Mouse (Mus musculus): ENCODE data around the gene Lamc1. TPM values are rescaled to one million over a fixed set of nuclear protein-coding genes. Genes with fewer than 3 reads are reported as not detected.

Gene Lamc1
- polyA plus RNA-seq, 1 experiment from 2014 or later = 36.0 TPM

- WGBS = 74% methylated on average over 5 of the region's 5 CpGs
- DNase-seq (ENCODE audit: low spot score) = no peak
These were observed 34.5 kb upstream of the Lamc1 start for GRCm38 (mm10) chr1:153367048-153367447.

DNA sequence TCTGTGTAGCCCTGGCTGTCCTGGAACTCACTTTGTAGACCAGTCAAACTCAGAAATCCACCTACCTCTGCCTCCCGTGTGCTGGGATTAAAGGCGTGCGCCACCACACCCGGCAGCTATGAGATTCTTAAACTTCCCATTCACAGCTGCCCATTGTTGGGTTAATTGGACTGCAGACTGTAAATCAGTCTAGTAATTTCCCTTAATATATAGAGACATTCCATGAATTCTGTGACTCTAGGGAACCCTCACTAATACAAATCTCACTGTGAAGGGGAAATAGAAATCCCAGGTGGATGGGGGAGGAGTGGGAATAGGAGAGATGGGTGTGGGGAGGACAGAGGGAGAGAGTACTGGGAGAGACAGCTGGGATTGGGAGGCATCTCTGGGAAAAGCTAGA is 29.3 kb upstream of the Lamc1 start:
- H3K9me3 ChIP-seq (replicated peaks; ENCODE audit: control insufficient read depth, low read length) = no peaks in the 10 kb centered on the region
- no peak for DNase-seq (ENCODE audit: low spot score)
- H3K27ac ChIP-seq (replicated peaks; ENCODE audit: low read depth, low read length) = no peak overlapping the region
- no peaks in the 10 kb centered on the region for H3K27me3 ChIP-seq (ENCODE audit: control insufficient read depth, insufficient read depth, low read length)
- no peak for ATAC-seq (replicated peaks; ENCODE audit: insufficient number of reproducible peaks, low FRiP score, low TSS enrichment, low read depth)
- H3K4me3 ChIP-seq (ENCODE audit: low read depth, low read length) = no peak overlapping the region
- H3K9ac ChIP-seq (replicated peaks; ENCODE audit: low read length) = no peak overlapping the region
- H3K4me2 ChIP-seq (ENCODE audit: low read depth, low read length) = no peak overlapping the region
- no peaks in the 10 kb centered on the region for H3K36me3 ChIP-seq (replicated peaks; ENCODE audit: control insufficient read depth, insufficient read depth, low read depth, low read length)
- WGBS = 88% methylated on average over 4 of the region's 4 CpGs
- H3K4me1 ChIP-seq (ENCODE audit: control insufficient read depth, insufficient read depth, low read length) = no peaks in the 10 kb centered on the region

More at GRCm38 (mm10) chr1:153367048-153367447, 34.5 kb upstream of the Lamc1 start:
- H3K9ac ChIP-seq (replicated peaks; ENCODE audit: low read length) = no peak overlapping the region
- no peaks in the 10 kb centered on the region for H3K9me3 ChIP-seq (replicated peaks; ENCODE audit: control insufficient read depth, low read length)
- H3K27ac ChIP-seq (replicated peaks; ENCODE audit: low read depth, low read length) = no peak overlapping the region
- no peak overlapping the region for H3K4me3 ChIP-seq (ENCODE audit: low read depth, low read length)
- no peak overlapping the region for H3K4me2 ChIP-seq (ENCODE audit: low read depth, low read length)
- ATAC-seq (replicated peaks; ENCODE audit: insufficient number of reproducible peaks, low FRiP score, low TSS enrichment, low read depth) = no peak
- H3K4me1 ChIP-seq (ENCODE audit: control insufficient read depth, insufficient read depth, low read length) = no peaks in the 10 kb centered on the region
- no peaks in the 10 kb centered on the region for H3K27me3 ChIP-seq (ENCODE audit: control insufficient read depth, insufficient read depth, low read length)
- H3K36me3 ChIP-seq (replicated peaks; ENCODE audit: control insufficient read depth, insufficient read depth, low read depth, low read length) = no peaks in the 10 kb centered on the region

DNA sequence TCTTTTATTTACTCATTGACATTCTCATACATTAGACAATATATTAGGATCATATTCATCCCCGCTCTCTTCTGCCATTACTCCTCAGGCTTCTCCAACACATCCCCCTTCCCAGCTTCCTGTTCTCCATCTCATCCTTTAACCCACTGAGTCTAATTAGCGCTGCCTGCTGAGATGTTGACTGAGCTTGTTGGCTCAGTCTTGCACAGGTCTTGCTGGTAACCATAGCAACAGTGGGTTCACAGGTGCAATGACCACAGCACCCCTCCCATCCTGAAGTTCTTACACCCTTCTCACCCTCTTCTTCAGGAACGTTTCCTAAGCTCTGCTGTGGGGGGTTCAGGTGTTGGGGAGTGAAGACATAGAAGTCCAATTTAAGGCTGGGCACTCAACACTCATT is 28.0 kb upstream of the Lamc1 start:
- ATAC-seq (replicated peaks; ENCODE audit: insufficient number of reproducible peaks, low FRiP score, low TSS enrichment, low read depth) = no peak
- Histone ChIP-seq H3K27me3 (ENCODE audit: control insufficient read depth, insufficient read depth, low read length) (no peaks in the 10 kb centered on the region), H3K9me3 (replicated peaks; ENCODE audit: control insufficient read depth, low read length) (no peaks in the 10 kb centered on the region), H3K4me1 (ENCODE audit: control insufficient read depth, insufficient read depth, low read length) (no peaks in the 10 kb centered on the region), H3K27ac (replicated peaks; ENCODE audit: low read depth, low read length) (no peak overlapping the region), H3K4me2 (ENCODE audit: low read depth, low read length) (no peak overlapping the region), H3K9ac (replicated peaks; ENCODE audit: low read length) (no peak overlapping the region), H3K36me3 (replicated peaks; ENCODE audit: control insufficient read depth, insufficient read depth, low read depth, low read length) (no peaks in the 10 kb centered on the region), H3K4me3 (ENCODE audit: low read depth, low read length) (no peak overlapping the region)
- DNase-seq (ENCODE audit: low spot score) = no peak
- WGBS = 50% methylated on average over 3 of the region's 3 CpGs

DNA sequence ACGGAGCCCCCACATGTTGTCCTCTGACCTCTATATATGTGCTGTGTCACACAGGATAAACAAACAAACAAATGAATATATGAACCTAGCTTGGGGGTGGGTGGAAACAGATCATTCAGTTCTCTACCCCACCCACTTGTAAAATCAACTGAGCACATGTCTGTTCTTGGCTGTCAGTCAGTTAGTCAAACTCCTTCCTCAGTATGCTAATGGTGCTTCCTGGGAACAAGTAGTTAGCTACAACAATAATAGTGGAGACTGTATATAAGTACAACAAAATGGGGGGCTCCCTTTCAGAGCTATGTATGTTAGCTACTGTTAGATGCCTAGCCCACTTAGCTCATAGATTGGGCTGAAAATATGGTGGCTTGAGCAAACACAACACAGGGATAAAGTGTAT is 24.6 kb upstream of the Lamc1 start:
- Histone ChIP-seq H3K9me3 (replicated peaks; ENCODE audit: control insufficient read depth, low read length) (no peaks in the 10 kb centered on the region), H3K36me3 (replicated peaks; ENCODE audit: control insufficient read depth, insufficient read depth, low read depth, low read length) (no peaks in the 10 kb centered on the region), H3K4me3 (ENCODE audit: low read depth, low read length) (no peak overlapping the region), H3K27ac (replicated peaks; ENCODE audit: low read depth, low read length) (no peak overlapping the region), H3K9ac (replicated peaks; ENCODE audit: low read length) (no peak overlapping the region), H3K4me2 (ENCODE audit: low read depth, low read length) (no peak overlapping the region), H3K27me3 (ENCODE audit: control insufficient read depth, insufficient read depth, low read length) (no peaks in the 10 kb centered on the region), H3K4me1 (ENCODE audit: control insufficient read depth, insufficient read depth, low read length) (no peaks in the 10 kb centered on the region)
- no peak for DNase-seq (ENCODE audit: low spot score)
- ATAC-seq (replicated peaks; ENCODE audit: insufficient number of reproducible peaks, low FRiP score, low TSS enrichment, low read depth) = no peak
- 87% methylated on average over 1 of the region's 1 CpGs for WGBS

DNA sequence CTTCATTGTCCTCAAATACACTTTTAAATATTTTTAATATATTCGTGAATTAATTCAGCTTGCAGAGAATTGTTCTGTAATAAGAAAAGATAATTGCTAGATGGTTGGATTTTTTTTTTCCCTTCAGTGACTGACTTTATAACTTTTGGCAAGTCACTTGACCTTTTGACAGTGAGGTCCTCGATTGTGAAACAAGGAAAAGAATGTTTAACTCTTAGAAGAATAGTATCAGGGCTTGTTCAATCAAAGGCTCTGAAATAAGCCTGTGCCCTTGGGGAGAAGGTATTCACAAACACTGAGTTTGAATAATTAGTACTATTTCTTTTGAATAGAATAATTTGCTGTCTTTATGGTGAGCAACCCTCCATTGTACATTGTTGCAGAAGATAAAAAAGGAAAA is 21.9 kb upstream of the Lamc1 start:
- 33% methylated on average over 2 of the region's 2 CpGs for WGBS
- DNase-seq (ENCODE audit: low spot score) = no peak
- Histone ChIP-seq H3K4me1 (ENCODE audit: control insufficient read depth, insufficient read depth, low read length) (no peaks in the 10 kb centered on the region), H3K4me2 (ENCODE audit: low read depth, low read length) (no peak overlapping the region), H3K9ac (replicated peaks; ENCODE audit: low read length) (no peak overlapping the region), H3K9me3 (replicated peaks; ENCODE audit: control insufficient read depth, low read length) (no peaks in the 10 kb centered on the region), H3K36me3 (replicated peaks; ENCODE audit: control insufficient read depth, insufficient read depth, low read depth, low read length) (no peaks in the 10 kb centered on the region), H3K4me3 (ENCODE audit: low read depth, low read length) (no peak overlapping the region), H3K27me3 (ENCODE audit: control insufficient read depth, insufficient read depth, low read length) (no peaks in the 10 kb centered on the region), H3K27ac (replicated peaks; ENCODE audit: low read depth, low read length) (no peak overlapping the region)
- ATAC-seq (replicated peaks; ENCODE audit: insufficient number of reproducible peaks, low FRiP score, low TSS enrichment, low read depth) = no peak

DNA sequence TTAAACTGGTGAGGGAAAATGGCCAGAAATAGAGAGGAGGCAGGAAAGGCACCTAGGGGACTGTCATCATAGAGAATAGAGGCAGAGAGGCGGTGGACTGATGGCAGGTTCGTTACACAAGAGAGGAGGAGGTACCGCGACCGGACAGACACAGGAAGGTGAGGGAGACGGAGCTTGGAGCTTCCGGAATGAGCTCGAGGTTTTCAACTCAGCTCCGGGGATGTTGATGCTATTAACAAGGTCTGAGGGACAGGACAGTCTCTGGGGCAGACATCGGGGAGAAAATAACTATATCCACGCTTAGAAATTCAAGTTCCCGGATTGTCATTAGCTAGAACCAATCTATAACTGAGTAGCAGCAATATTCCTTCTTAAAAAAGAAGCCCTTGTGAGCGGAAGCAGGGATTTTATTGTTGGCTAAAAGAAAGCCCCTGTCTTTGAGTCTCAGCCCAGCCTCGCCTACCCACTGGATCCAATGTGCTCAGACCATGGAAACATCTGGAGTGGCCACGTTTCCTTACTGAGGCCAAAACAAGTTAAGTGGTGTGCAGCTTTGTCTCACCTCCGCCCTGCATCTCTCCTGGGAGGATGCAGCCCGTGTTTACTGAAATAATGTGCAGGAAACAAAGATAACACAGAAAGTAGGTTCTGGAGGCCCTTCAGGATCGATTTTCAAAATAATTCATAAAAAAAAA is 21.3 kb upstream of the Lamc1 start:
- Histone ChIP-seq H3K4me1 (ENCODE audit: control insufficient read depth, insufficient read depth, low read length) (no peaks in the 10 kb centered on the region), H3K9me3 (replicated peaks; ENCODE audit: control insufficient read depth, low read length) (no peaks in the 10 kb centered on the region), H3K27me3 (ENCODE audit: control insufficient read depth, insufficient read depth, low read length) (no peaks in the 10 kb centered on the region), H3K27ac (replicated peaks; ENCODE audit: low read depth, low read length) (no peak overlapping the region), H3K9ac (replicated peaks; ENCODE audit: low read length) (no peak overlapping the region), H3K4me2 (ENCODE audit: low read depth, low read length) (no peak overlapping the region), H3K36me3 (replicated peaks; ENCODE audit: control insufficient read depth, insufficient read depth, low read depth, low read length) (no peaks in the 10 kb centered on the region), H3K4me3 (ENCODE audit: low read depth, low read length) (no peak overlapping the region)
- DNase-seq (ENCODE audit: low spot score) (peak; percentile 8), ATAC-seq (replicated peaks; ENCODE audit: insufficient number of reproducible peaks, low FRiP score, low TSS enrichment, low read depth) (no peak)
- 60% methylated on average over 18 of the region's 18 CpGs for WGBS

DNA sequence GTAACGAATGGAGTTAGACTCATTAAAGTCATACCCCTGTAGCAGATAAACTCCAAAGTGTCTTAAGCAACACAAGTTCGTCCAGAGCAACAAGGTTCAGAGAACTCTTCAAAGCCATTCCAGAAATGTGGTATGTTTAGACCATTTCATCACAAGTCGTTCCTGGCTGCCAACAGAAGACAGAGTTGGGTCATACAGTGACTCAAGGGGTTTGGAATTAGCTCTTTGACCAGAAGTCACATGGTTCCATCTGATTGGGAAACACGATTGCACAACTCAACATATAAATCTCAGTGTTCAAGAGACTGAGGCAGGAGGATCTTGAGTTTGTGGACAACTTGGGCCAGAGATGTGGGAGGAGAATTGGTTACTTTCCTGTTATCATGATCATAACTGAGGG is 18.4 kb upstream of the Lamc1 start:
- no peak overlapping the region for H3K4me3 ChIP-seq (ENCODE audit: low read depth, low read length)
- no peaks in the 10 kb centered on the region for H3K27me3 ChIP-seq (ENCODE audit: control insufficient read depth, insufficient read depth, low read length)
- no peak for DNase-seq (ENCODE audit: low spot score)

DNA sequence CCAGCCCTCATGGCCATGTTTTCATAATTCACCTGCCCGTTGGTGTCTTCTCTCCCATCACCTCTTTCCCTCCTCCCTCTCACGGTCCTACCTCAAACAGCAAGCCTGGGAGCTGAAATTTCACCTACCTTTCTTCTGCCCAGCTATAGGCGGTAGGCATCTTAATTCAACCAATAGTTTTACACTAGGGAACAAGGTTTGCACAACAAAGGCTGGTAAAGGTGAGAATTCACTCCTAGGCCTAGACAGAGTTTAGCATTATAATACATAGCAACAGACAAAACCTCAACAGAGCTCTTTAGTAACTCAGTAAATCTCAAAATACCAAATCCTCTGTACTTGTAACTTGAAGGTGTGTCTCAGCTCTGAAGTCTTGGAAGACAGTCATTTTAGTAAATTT is 15.1 kb upstream of the Lamc1 start:
- no peak for ATAC-seq (replicated peaks; ENCODE audit: insufficient number of reproducible peaks, low FRiP score, low TSS enrichment, low read depth)
- H3K36me3 ChIP-seq (replicated peaks; ENCODE audit: control insufficient read depth, insufficient read depth, low read depth, low read length) = no peaks in the 10 kb centered on the region
- DNase-seq (ENCODE audit: low spot score) = no peak
- no peak overlapping the region for H3K9ac ChIP-seq (replicated peaks; ENCODE audit: low read length)
- no peak overlapping the region for H3K4me2 ChIP-seq (ENCODE audit: low read depth, low read length)
- 54% methylated on average over 3 of the region's 3 CpGs for WGBS
- H3K4me1 ChIP-seq (ENCODE audit: control insufficient read depth, insufficient read depth, low read length) = no peaks in the 10 kb centered on the region
- no peak overlapping the region for H3K27ac ChIP-seq (replicated peaks; ENCODE audit: low read depth, low read length)
- H3K4me3 ChIP-seq (ENCODE audit: low read depth, low read length) = no peak overlapping the region
- no peaks in the 10 kb centered on the region for H3K27me3 ChIP-seq (ENCODE audit: control insufficient read depth, insufficient read depth, low read length)
- no peaks in the 10 kb centered on the region for H3K9me3 ChIP-seq (replicated peaks; ENCODE audit: control insufficient read depth, low read length)

More for the DNA sequence above, 18.4 kb upstream of the Lamc1 start:
- H3K4me1 ChIP-seq (ENCODE audit: control insufficient read depth, insufficient read depth, low read length) = no peaks in the 10 kb centered on the region
- WGBS = 77% methylated on average over 4 of the region's 4 CpGs
- H3K36me3 ChIP-seq (replicated peaks; ENCODE audit: control insufficient read depth, insufficient read depth, low read depth, low read length) = no peaks in the 10 kb centered on the region
- ATAC-seq (replicated peaks; ENCODE audit: insufficient number of reproducible peaks, low FRiP score, low TSS enrichment, low read depth) = no peak
- H3K4me2 ChIP-seq (ENCODE audit: low read depth, low read length) = no peak overlapping the region
- H3K9me3 ChIP-seq (replicated peaks; ENCODE audit: control insufficient read depth, low read length) = no peaks in the 10 kb centered on the region
- no peak overlapping the region for H3K9ac ChIP-seq (replicated peaks; ENCODE audit: low read length)
- H3K27ac ChIP-seq (replicated peaks; ENCODE audit: low read depth, low read length) = no peak overlapping the region
